Mouse (Mus musculus) CH12F3 (cell line): ENCODE data around the gene Tspan15.

Experiments used
- in situ Hi-C: fragments of 300-500 bp; cut with MboI; formaldehyde crosslinking; loops from 2 replicates; pipeline ENCODE4 v1.14.3; 2020; ENCODE audit warnings: low sequenced_read_pairs

The Tspan15 gene

GRCm38 (mm10) chr10:62230708-62231394, at the start of gene Tspan15:
Gene Tspan15, minus strand, starts transcription at chr10:62231251.
- in situ Hi-C loops: no loop called here

GRCm38 (mm10) chr10:62279671-62280070, 48.6 kb upstream of the Tspan15 start:
- in situ Hi-C loops: no loop called here

- in situ Hi-C loops: no loop called here
Measured at GRCm38 (mm10) chr10:62279066-62279465, 48.0 kb upstream of the Tspan15 start.

- in situ Hi-C loops: no loop called here
Measured at GRCm38 (mm10) chr10:62277499-62278293, 46.6 kb upstream of the Tspan15 start.

GRCm38 (mm10) chr10:62275235-62275634, 44.2 kb upstream of the Tspan15 start:
- in situ Hi-C loops: no loop called here

- in situ Hi-C loops: no loop called here
Measured at GRCm38 (mm10) chr10:62269278-62269677, 38.2 kb upstream of the Tspan15 start.

- in situ Hi-C loops: no loop called here
Measured at GRCm38 (mm10) chr10:62264299-62264698, 33.2 kb upstream of the Tspan15 start.

GRCm38 (mm10) chr10:62261115-62261886, 30.2 kb upstream of the Tspan15 start:
- in situ Hi-C loops: no loop called here

GRCm38 (mm10) chr10:62258298-62258697, 27.2 kb upstream of the Tspan15 start:
- in situ Hi-C loops: loop anchor here (10.0 kb wide), 1 partner anchor 53 kb away; no protein-coding TSS in a partner anchor

- in situ Hi-C loops: loop anchor here (10.0 kb wide), 1 partner anchor 48 kb away; no protein-coding TSS in a partner anchor
Measured at GRCm38 (mm10) chr10:62252496-62253235, 21.6 kb upstream of the Tspan15 start.

GRCm38 (mm10) chr10:62252000-62252488, 21.0 kb upstream of the Tspan15 start, which contains the start of gene Tacr2:
Gene Tacr2, plus strand, starts transcription at chr10:62252438.
- in situ Hi-C loops: loop anchor here (10.0 kb wide), 1 partner anchor 47 kb away; no protein-coding TSS in a partner anchor

GRCm38 (mm10) chr10:62247815-62248214, 16.8 kb upstream of the Tspan15 start:
- in situ Hi-C loops: no loop called here

- in situ Hi-C loops: no loop called here
Measured at GRCm38 (mm10) chr10:62247156-62247555, 16.1 kb upstream of the Tspan15 start.

GRCm38 (mm10) chr10:62244067-62244466, 13.0 kb upstream of the Tspan15 start:
- in situ Hi-C loops: no loop called here

GRCm38 (mm10) chr10:62242896-62243295, 11.8 kb upstream of the Tspan15 start:
- in situ Hi-C loops: no loop called here

- in situ Hi-C loops: no loop called here
Measured at GRCm38 (mm10) chr10:62242358-62242757, 11.3 kb upstream of the Tspan15 start.

- in situ Hi-C loops: no loop called here
Measured at GRCm38 (mm10) chr10:62239270-62239669, 8.2 kb upstream of the Tspan15 start.

GRCm38 (mm10) chr10:62238688-62239087, 7.6 kb upstream of the Tspan15 start:
- in situ Hi-C loops: no loop called here

- in situ Hi-C loops: no loop called here
Measured at GRCm38 (mm10) chr10:62237205-62237604, 6.2 kb upstream of the Tspan15 start.

- in situ Hi-C loops: no loop called here
Measured at GRCm38 (mm10) chr10:62236165-62236564, 5.1 kb upstream of the Tspan15 start.
